ENCODE assay signal across 8 mouse cellular contexts in the genomic region with DNA sequence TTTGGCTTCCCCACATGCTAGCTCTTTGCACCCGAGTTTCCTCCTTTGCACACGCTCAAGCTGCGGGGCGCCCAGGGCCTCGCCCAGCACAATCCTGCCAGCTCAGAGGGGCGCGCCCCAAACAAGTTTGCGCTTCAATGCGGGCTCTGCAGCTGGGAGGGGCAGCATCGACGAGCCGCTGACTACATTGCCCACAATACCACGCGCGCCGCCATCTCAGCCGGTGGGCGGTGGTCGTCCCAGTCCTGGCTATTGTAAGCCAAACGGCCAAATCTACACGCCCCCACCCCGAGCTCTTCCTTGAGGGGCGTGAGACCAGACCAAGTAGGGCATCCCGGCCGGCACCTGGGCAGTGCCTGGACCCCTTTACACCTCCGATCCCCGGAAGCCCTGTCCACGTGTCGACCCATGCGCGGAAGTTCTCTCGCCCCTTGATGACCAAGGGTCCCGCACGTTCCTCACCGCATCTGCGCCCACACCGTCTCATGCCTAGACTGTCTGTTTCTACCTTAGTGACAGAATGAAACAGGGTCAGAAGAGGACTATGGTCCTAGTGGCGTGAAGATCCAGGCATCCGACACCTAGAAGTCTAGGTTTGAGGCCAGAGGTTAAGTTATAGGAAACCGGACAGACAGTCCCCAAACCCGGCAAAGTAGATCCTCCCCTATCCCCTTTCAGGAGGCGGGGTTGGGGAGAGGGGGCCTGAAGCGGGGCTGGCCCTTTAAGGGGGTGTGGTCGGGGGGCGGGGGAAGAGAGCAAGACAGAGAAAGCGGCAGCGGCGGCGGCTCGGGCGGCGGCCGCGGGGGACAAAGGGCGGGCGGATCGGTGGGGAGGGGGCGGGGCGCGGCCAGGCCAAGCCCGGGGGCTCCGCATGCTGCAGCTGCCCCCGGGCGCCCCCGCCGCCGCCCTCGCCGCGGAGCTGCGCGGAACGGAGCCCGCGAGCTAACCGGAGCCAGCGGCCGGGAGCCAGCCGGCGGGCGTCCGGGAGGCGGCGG. TPM values are rescaled to one million over a fixed set of nuclear protein-coding genes. Genes with fewer than 3 reads are reported as not detected.
DNase-seq lines count a peak whose midpoint lies in the region; ATAC-seq lines count a peak whose summit lies in the region.

A gene (plus strand): TSS at position 758 of the 995 bp plus-strand sequence.

- peak; percentile 58 to 61 for DNase-seq in cerebellum, adult 18-20 months
- DNase-seq in cerebellum, adult 11 months, result no peak
- DNase-seq in embryo, embryonic 10.5 days (ENCODE audit: low spot score), result peak; percentile 96
- DNase-seq in gastrocnemius, postnatal 14 days, result peak; percentile 90
- DNase-seq in limb, embryonic 10.5 days (ENCODE audit: low spot score), result peak; percentile 94
- DNase-seq in spleen, postnatal 10 days (ENCODE audit: low spot score in 2 of 2), result peak; percentile 73 to 86

- H3K4me2 ChIP-seq in midbrain, embryonic 12.5 days (replicated peaks), result peak within 1 kb of the TSS; percentile 94

- 2% methylated on average over 83 of the region's 84 CpGs for WGBS in limb, embryonic 10.5 days
- under 1% methylated on average over 76 of the region's 84 CpGs for WGBS in midbrain, embryonic 12.5 days

- intact Hi-C loops in gastrocnemius, postnatal 14 days (cut with DNase I; ENCODE audit: low total_unique reads), result no loop called here

- H3K4me1 ChIP-seq in limb, embryonic 10.5 days, result peaks cover 78% of the 10 kb centered on the region
- peaks cover 58% of the 10 kb centered on the region for H3K4me1 ChIP-seq in midbrain, embryonic 12.5 days

- peak within 1 kb of the TSS; percentile 92 for H3K9ac ChIP-seq in midbrain, embryonic 12.5 days (replicated peaks)

- H3K27me3 ChIP-seq in limb, embryonic 10.5 days (ENCODE audit: low read depth, poor library complexity, severe bottlenecking), result peaks cover 3% of the 10 kb centered on the region; the same call in 1 of the 2 replicates
- peaks cover 37% of the 10 kb centered on the region for H3K27me3 ChIP-seq in midbrain, embryonic 12.5 days

- H3K4me3 ChIP-seq in limb, embryonic 10.5 days, result peak within 1 kb of the TSS; percentile 83
- H3K4me3 ChIP-seq in midbrain, embryonic 12.5 days, result peak within 1 kb of the TSS; percentile 78

- H3K36me3 ChIP-seq in limb, embryonic 10.5 days, result peaks cover 31% of the 10 kb centered on the region
- peaks cover 19% of the 10 kb centered on the region for H3K36me3 ChIP-seq in midbrain, embryonic 12.5 days

- H3K9me3 ChIP-seq in limb, embryonic 10.5 days (replicated peaks), result no peaks in the 10 kb centered on the region
- H3K9me3 ChIP-seq in midbrain, embryonic 12.5 days, result no peaks in the 10 kb centered on the region

- peak within 1 kb of the TSS; percentile 93 for H3K27ac ChIP-seq in limb, embryonic 10.5 days
- peak within 1 kb of the TSS; percentile 95 for H3K27ac ChIP-seq in midbrain, embryonic 12.5 days (replicated peaks)

- peak; percentile 60 for ATAC-seq in inflammation-experienced regulatory T-cells, adult 6 months
- ATAC-seq in midbrain, embryonic 12.5 days (ENCODE audit: low FRiP score, low read depth), result peak; percentile 69

RNA-seq across cellular contexts. Expression of the gene that starts here (rescaled TPM):
- 100 to 1,000 TPM; 139 to 184 TPM for total RNA-seq in gastrocnemius, postnatal 14 days (2021)
- polyA plus RNA-seq in inflammation-experienced regulatory T-cells, adult 6 months (2017; shearing (Covaris generic)), result 10 to 100 TPM; 18.2 to 35.2 (median 29.7) TPM
- 245 and 281 TPM in 2 replicates for polyA plus RNA-seq in limb, embryonic 10.5 days (2016; fragmentation: Nextera tagmentation; extraction: Ambion mirVana)
- 265 and 314 TPM in 2 replicates for polyA plus RNA-seq in midbrain, embryonic 12.5 days (2016; fragmentation: Nextera tagmentation; extraction: Ambion mirVana)
